Mouse (Mus musculus): Measurements from ENCODE around the gene Hand2. TPM values are rescaled to one million over a fixed set of nuclear protein-coding genes. Genes with fewer than 3 reads are reported as not detected.

Hand2 gene
- polyA plus RNA-seq, 1 experiment, result 0.21 TPM

DNA sequence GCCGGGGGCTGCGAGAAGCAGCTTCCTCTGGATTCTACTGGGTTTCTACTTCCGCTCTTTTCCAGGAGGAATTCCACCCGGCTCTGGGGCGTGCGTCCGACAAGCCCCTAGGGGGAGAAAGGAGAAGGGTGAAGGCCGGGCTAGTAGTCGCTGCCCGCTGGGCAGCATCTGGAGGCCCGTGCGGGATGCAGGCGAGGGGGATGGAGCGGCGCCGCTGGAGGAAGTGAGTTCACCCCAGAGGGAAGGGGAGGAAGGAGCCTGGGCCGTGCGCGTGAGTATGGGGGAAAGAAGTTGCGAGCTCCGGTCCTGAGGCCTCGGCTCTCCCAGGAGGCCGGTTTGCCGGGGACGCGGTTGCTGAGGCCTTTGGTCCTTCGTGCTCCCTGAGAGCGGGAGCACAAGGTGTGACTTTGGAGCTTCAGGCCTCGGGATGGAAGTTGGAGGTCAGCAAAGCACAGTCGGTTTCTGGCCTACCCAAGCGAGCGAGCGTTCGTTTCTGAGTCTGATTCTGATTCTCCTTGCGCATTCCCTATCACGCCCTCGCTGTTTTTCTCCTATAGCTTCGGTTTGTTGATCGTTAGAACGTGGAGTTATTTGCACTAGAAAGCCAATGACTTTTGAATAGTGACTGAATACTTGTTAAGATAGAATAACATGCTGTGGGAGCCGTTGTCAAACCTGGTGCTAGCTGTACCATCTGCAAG is 20.2 kb downstream of the Hand2 start:
- no peak overlapping the region for H3K4me3 ChIP-seq (replicated peaks; ENCODE audit: extremely low read depth, low read depth, low read length)
- no peaks in the 10 kb centered on the region for H3K4me1 ChIP-seq (ENCODE audit: control insufficient read depth, insufficient read depth, low read length)
- DNase-seq, result no peak
- 6% methylated on average over 41 of the region's 41 CpGs for WGBS
- TF ChIP-seq POLR2A (IDR thresholded peaks at IDR 0.05; ENCODE audit: borderline replicate concordance, extremely low read depth, low read depth, low read length), result no peak
- no peak for TF ChIP-seq CTCF (IDR thresholded peaks at IDR 0.05; ENCODE audit: insufficient read depth, low read length)

DNA sequence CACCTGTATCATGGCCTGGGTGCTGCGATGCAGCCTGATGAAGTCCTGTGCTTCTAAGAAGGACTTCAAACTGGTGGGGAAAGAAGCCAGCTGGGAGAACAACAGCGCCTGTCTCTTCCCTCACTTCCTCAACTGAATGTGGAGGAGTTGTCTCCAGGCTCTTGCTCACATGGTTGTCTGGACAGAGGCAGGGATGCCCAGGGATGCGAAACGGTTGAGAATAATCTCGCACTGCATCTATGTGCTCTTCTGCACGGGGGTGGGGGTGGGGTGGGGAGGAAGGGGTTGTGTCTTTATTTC is 20.7 kb downstream of the Hand2 start:
- Histone ChIP-seq H3K4me3 (replicated peaks; ENCODE audit: extremely low read depth, low read depth, low read length) (no peak overlapping the region), H3K4me1 (ENCODE audit: control insufficient read depth, insufficient read depth, low read length) (no peaks in the 10 kb centered on the region)
- DNase-seq, result no peak
- WGBS, result 14% methylated on average over 6 of the region's 6 CpGs
- TF ChIP-seq POLR2A (IDR thresholded peaks at IDR 0.05; ENCODE audit: borderline replicate concordance, extremely low read depth, low read depth, low read length) (no peak), CTCF (IDR thresholded peaks at IDR 0.05; ENCODE audit: insufficient read depth, low read length) (no peak)

DNA sequence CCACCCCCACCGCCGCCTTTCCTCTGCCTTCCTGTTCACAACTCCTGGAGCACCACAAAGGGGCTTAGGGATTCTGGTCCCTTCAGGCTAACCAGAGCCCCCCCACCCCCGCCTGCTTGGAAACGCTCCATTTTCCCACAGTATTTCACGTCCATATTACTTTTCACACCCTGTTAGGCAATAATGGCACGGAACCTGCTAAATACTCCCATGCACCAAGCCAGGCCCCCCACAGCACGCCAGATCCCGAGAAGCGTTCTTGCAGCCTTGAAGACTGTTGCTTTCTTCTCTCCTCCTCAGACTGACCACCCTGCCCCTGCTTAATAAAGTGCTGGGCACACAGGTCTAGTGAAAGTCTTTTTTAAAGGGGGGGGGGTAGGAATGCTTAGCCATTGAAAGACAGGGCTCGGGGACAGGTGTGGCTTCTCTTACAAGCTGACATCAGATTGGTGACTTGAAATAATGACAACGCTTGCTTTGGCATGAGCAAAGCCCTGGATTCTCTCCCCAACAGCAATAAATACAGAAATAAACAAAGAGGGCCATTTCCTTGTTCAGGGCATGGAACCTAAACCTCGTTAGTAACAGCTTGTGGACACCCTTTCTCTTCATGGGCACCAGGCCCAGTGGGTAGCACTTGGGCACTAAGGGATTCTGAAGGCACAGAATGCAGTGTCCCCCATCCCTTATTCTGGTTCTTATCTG is 21.8 kb downstream of the Hand2 start:
- no peak for TF ChIP-seq CTCF (IDR thresholded peaks at IDR 0.05; ENCODE audit: insufficient read depth, low read length)
- no peak for DNase-seq
- Histone ChIP-seq H3K4me3 (replicated peaks; ENCODE audit: extremely low read depth, low read depth, low read length) (no peak overlapping the region), H3K4me1 (ENCODE audit: control insufficient read depth, insufficient read depth, low read length) (no peaks in the 10 kb centered on the region)
- 18% methylated on average over 12 of the region's 12 CpGs for WGBS

DNA sequence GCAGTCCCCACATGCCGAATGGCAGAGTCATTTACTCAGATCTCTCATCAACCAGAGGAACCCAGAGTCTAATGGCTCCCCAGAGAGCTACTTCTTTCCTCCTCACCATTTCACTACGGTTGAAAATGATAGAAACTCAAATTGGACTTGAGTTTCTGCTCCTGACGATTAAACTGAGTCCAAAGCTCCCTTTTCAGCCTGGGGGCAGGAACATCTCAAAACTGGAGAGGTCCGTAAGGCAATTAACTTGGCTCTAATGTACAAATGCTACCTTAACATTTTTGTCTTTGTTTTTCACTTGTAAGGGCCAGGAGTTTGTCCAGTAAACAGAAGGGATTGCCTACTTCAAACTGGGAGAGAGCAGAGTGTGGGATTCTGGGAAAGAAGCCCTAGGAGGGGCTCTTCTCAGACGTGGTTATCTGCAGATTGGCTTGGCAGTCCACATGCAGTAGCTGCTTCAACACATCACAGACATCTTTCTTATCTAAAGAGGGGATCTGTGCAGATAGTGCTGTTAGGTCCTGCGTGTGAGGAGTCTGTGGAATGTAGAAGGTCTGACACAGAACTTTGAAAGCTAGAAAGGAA is 23.0 kb downstream of the Hand2 start:
- Histone ChIP-seq H3K4me3 (replicated peaks; ENCODE audit: extremely low read depth, low read depth, low read length) (no peak overlapping the region), H3K4me1 (ENCODE audit: control insufficient read depth, insufficient read depth, low read length) (no peaks in the 10 kb centered on the region)
- no peak for DNase-seq
- no peak for TF ChIP-seq CTCF (IDR thresholded peaks at IDR 0.05; ENCODE audit: insufficient read depth, low read length)
- no peak for TF ChIP-seq POLR2A (IDR thresholded peaks at IDR 0.05; ENCODE audit: borderline replicate concordance, extremely low read depth, low read depth, low read length)
- 18% methylated on average over 6 of the region's 6 CpGs for WGBS

DNA sequence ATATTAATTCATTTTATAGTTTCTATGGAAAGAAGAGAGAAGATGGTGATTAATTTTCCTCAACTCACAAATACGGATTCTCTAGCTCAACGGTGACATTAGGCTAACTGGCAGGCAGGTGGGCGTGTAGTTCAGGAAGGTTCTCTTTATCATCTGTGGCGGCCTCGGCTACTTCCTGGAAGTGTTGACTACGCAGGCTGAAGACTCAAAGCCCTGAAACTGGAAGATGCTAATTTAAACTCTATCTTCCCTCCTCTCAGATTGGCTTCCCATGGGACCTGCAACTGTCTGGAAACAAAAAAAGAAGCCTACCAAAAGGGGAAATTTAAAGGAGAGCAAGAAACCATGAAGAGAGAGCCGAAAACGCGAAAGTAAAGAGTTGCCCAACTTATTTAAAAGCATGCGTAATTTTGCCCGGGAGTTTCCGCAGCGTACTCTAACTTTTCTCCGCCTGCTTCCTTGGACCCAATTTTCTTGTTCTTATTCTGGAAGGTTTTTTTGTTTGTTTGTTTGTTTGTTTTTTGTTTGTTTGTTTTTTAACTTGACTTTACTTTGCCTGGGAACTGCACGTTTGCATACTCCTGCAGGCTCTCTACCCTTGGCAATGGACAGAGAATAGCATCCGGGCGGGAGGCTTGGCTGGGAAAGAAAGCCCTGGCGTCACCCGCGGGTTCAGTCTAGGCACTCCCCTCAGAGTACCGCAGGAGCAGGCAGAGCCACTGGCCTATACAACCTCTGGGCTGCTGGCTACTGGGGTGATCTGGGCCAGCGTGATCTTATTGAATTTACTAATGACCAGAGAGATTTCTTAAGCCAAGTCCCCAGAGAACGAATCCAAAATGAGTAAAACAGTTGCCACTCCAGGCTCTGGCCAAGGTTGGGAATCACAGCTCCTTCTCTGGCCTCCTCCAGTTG is 24.4 kb downstream of the Hand2 start:
- no peak for TF ChIP-seq CTCF (IDR thresholded peaks at IDR 0.05; ENCODE audit: insufficient read depth, low read length)
- TF ChIP-seq POLR2A (IDR thresholded peaks at IDR 0.05; ENCODE audit: borderline replicate concordance, extremely low read depth, low read depth, low read length), result no peak
- DNase-seq, result no peak
- 7% methylated on average over 23 of the region's 23 CpGs for WGBS
- H3K4me1 ChIP-seq (ENCODE audit: control insufficient read depth, insufficient read depth, low read length), result no peaks in the 10 kb centered on the region
- no peak overlapping the region for H3K4me3 ChIP-seq (replicated peaks; ENCODE audit: extremely low read depth, low read depth, low read length)

DNA sequence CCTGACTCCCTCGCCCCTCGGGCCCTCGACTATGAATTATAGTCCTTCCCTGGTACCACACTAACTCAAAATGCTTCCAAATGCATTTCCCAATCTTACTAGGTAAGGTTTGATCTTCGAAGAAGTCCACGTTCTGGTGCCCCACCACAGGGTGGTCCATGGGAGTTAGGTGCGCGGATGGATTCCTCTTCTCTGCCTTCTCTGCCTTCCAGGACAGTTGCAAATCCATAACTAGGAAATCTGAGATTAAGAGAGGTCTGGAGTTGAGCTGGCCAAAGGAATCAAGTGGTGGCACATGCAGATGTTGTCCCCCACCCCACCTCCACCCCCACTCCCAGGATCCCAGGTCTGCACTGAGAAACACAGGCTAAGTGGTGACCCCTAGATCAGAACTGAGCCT is 25.6 kb downstream of the Hand2 start:
- TF ChIP-seq POLR2A (IDR thresholded peaks at IDR 0.05; ENCODE audit: borderline replicate concordance, extremely low read depth, low read depth, low read length), result no peak
- TF ChIP-seq CTCF (IDR thresholded peaks at IDR 0.05; ENCODE audit: insufficient read depth, low read length), result no peak
- Histone ChIP-seq H3K4me1 (ENCODE audit: control insufficient read depth, insufficient read depth, low read length) (no peaks in the 10 kb centered on the region), H3K4me3 (replicated peaks; ENCODE audit: extremely low read depth, low read depth, low read length) (no peak overlapping the region)
- WGBS, result 16% methylated on average over 7 of the region's 7 CpGs
- DNase-seq, result no peak

DNA sequence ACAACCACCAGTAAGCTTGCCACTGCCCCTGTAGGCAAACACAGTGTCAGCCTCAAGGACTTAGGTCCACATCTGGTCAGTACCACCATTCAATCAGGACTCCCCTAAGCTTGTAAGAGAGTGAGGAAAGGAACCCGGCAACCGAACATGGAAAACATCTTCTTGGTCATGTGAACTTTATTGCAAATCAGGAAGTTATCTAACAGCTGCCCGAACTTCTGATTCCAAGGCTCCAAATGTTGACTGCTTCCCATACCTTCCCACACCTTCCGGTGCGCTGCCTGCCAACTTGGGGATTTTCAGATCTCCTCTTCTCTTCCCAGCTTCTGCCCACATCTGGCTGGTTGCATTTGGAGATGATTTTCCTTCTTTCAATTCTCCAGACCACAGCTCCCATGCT is 26.4 kb downstream of the Hand2 start:
- Histone ChIP-seq H3K4me1 (ENCODE audit: control insufficient read depth, insufficient read depth, low read length) (no peaks in the 10 kb centered on the region), H3K4me3 (replicated peaks; ENCODE audit: extremely low read depth, low read depth, low read length) (no peak overlapping the region)
- WGBS, result 22% methylated on average over 5 of the region's 5 CpGs
- no peak for DNase-seq
- TF ChIP-seq CTCF (IDR thresholded peaks at IDR 0.05; ENCODE audit: insufficient read depth, low read length), result no peak
- no peak for TF ChIP-seq POLR2A (IDR thresholded peaks at IDR 0.05; ENCODE audit: borderline replicate concordance, extremely low read depth, low read depth, low read length)

DNA sequence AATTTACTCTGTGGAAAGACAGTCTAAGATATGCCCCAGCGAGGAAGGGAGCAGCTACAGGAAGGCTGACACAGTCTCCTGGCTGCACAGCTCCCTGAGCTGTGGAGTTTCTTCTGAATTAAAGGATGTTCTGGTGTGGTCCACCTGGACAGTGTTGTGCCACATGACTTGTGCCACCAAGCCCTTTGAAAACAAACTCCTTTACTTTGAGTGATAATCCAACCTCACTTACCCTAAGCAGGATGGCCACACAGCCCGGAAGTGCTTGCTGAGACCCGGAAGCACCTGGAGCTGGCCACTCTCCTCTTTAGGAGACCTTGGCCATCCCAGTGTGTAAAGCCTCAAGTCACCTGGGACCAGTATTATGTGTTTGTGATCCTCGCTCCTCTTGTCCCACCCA is 27.5 kb downstream of the Hand2 start:
- no peak for DNase-seq
- Histone ChIP-seq H3K4me1 (ENCODE audit: control insufficient read depth, insufficient read depth, low read length) (no peaks in the 10 kb centered on the region), H3K4me3 (replicated peaks; ENCODE audit: extremely low read depth, low read depth, low read length) (no peak overlapping the region)
- WGBS, result 24% methylated on average over 4 of the region's 4 CpGs
- no peak for TF ChIP-seq CTCF (IDR thresholded peaks at IDR 0.05; ENCODE audit: insufficient read depth, low read length)
- TF ChIP-seq POLR2A (IDR thresholded peaks at IDR 0.05; ENCODE audit: borderline replicate concordance, extremely low read depth, low read depth, low read length), result no peak

DNA sequence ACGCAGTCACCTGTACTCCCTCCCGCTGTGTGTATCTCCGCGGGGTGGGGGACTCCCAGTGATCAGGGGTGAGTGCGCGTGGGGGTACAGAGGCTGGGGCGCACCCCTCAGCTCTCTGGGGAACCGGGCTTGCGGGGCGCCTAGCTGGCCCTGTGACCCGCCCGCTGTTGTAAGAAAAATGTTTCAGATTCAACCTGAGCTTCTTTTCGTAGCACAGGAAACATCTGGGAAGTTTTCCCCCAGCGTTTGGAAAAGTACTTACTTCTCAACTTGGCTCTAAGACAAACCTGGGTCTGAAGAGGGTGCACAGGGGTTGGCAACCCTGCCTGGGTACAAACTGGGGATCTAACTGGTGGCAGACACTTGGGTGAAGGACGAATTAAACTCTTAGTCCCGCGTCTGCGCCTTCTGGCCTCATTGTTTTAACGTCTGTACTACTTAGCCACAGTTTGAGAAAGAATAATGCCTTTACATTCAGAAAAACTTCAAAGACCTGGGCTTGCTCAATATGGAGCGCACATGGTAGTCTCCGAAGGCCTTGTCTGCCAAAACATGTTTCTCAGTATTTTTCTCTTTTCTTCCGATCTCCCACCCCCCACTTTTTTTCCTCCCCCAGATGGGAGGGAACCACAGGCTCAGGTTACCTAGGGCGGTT is 28.2 kb downstream of the Hand2 start:
- no peak overlapping the region for H3K4me3 ChIP-seq (replicated peaks; ENCODE audit: extremely low read depth, low read depth, low read length)
- no peak for TF ChIP-seq CTCF (IDR thresholded peaks at IDR 0.05; ENCODE audit: insufficient read depth, low read length)
- no peak for TF ChIP-seq POLR2A (IDR thresholded peaks at IDR 0.05; ENCODE audit: borderline replicate concordance, extremely low read depth, low read depth, low read length)
- WGBS, result 5% methylated on average over 23 of the region's 23 CpGs
- no peak for DNase-seq
- no peaks in the 10 kb centered on the region for H3K4me1 ChIP-seq (ENCODE audit: control insufficient read depth, insufficient read depth, low read length)
